Mouse (Mus musculus) spleen, adult 18-20 months (tissue): ENCODE data around the gene Bmpr2.
"Not testable (repeated sequence)": the region's sequence is repeated elsewhere in the genome, so short reads cannot be mapped to it uniquely, and the experiment has no call there.

Experiments used
- DNase-seq, 2 experiments: peaks; one replicate each; pipeline ENCODE4 v3.0.0; 2022; ENCODE audit warnings: mixed read lengths in 2 of 2

The Bmpr2 gene

DNA sequence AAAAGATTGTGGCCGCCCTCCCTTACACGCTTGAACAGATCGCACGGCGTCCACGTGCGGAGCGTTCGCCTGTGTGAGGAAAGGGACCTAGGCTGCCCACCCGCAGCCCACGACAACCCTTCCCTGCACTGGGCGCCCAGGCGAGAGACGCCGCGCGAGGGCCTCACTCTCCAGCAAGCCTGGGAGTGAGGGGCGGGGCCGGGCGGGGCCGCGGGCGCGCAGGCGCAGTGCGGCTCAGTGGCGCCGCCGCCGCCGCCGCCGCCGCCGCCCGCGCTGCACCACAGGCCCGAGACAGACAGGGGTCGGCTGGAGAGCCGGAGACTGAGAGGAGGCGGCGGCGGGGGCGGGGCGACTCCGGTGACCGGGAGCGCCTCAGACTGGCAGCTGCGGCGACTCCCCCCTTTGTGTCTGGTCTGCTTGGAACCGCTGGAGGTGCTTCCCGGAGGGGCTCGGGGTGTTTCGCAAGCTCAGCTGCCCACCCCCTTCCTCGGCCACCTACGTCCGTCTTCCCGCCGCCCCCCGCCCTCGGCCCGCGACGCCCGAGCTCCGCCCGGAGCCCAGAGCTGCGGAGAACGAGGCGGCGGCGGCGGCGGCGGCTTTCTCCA is at the start of gene Bmpr2:
Gene Bmpr2 (plus strand): TSS at position 237 of the 605 bp plus-strand sequence.
- peak; percentile 64 to 74 for DNase-seq

GRCm38 (mm10) chr1:59719900-59720299 is 43.3 kb upstream of the Bmpr2 start:
- no peak for DNase-seq

DNA sequence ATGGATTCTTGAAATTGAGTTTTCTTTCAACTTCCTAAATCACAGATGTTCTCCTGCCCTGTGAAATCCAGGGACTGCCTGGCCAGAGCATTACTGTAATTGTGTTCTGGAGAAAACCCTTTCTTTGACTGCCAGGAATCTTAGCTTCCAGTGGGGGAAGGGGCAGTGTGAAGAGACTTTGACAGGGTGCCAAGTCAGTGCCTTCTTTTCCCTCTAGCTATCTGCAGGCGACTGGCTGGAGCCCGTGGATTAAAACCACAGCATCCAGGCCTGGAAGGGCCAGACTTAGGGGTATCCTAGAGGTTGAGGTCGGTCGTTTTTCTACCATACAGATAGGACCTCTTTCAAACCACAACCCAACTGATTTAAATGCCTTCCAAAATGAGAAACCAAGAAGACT is 37.5 kb upstream of the Bmpr2 start:
- no peak for DNase-seq

DNA sequence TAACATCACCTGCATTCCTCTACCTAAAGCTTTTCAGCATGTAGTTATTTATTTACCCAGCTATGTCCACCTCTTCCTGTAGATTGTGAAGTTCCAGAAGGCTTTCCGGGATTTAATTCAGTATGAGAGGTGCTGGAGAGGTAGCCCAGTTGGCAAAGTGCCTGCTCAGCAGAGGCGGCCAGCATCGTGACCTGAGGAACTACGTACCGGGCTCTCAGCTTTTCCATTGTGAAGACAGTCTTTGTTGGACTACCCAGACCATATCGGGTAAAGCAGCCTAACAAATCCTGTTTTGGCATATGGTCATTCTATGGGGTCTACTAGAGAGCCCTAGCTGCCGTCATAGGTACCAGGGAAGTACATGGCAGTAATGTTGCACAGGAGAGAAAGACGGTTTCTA is 33.1 kb upstream of the Bmpr2 start:
- no peak for DNase-seq

DNA sequence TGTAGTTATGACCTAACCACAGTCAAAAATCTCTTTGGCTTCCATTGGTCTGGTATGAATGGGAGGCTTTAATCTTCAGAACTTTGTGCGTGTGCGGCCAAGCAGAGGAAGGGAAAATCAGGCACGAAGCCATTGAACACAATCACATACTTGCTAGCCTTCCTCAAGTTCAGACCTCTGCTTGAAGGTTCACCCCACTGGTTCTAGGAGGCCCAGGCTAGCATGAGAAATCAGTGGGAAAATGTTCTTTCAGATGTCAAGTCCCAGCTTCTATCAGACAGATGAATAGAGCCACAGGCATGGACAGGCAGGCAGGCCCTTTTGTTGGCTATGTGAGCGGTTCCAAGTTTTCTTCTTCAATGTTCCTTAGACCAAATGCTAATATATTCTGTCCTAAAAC is 32.5 kb upstream of the Bmpr2 start:
- no peak for DNase-seq

DNA sequence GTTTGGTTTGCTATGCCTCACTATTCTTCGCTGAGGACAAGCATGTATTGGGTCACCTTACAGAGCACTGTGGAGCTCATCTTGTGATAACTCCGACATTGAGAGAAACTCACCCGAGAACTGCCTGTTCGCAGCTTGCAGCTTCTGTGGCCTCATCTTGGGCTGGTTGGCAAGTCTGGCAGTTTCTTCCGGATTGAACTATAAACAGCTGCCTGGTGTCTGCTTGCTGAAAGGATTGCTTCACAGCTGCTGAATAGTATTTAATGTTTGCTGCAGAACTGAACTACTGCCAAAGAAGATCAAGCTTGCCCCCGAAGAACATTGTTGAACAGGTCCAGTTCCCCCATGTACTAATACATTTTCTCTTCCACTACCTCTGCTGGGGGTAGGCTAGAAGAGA is 29.1 kb upstream of the Bmpr2 start:
- DNase-seq = no peak

DNA sequence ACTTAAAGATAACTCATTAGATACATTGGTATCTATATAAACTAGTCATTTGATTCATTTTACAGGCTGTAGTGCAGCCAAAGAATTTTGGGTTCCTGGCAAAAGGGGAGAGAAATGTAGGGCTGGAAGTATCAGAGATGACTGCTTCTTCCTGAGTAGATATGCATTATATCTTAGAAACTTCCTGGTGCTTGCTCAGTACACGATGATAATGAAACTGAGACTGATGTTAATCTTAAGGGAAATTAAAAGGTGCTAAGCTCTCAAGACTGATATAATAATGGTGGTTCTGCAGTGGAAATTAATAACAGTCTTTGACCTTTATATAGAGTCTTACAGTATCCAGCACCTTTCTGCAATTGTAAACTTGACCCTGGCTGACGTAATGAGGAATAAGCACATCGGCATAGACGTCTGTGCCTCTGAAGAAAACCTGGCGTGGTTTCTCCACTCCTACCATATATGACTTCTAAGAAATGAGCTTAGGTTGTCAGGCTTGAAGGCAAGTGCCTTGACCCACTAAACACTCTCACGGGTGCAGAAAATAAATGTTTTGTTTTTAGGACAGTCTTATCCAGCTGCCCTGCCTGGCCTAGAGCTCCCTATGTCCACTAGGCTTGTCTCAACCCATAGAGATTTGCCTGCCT is 24.3 kb upstream of the Bmpr2 start:
- no peak for DNase-seq

DNA sequence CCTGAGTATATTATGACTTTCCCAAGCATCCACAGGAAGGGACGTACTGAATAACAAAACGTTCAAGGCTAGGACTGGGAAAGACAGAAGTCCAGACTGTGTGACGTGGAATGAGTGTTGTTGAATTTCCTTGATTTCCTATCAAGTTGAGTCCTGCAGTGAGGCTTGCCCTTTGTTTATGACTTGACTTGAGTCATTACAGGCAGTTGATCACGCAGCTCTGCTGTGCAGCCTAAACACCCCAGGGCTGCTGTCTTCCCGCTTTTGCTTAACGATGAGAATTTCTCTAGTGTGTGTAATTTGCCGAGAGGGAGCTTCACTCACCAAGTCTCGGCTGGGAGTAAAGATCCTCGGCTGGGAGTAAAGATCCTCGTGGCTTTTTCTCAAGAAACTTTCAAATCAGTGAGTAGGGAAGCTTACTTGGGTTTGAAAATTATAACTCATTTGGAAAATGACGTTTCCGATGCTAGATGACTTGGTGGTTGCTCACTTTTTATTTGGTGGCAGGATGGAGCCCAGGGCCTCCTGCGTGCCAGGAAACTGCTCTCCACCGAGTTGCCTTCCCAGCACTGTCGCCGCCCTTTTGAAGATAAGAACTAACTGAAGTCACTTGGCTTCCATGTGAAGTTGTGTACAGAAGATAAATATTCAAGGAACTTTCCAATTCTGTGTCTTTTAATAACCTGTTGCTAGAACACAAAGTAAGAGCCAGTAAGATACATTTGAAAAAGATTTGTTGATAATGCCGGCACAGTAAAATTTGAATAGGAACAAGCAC is 23.4 kb upstream of the Bmpr2 start:
- no peak for DNase-seq

GRCm38 (mm10) chr1:59749047-59749446 is 14.2 kb upstream of the Bmpr2 start:
- no peak for DNase-seq

- not testable (repeated sequence) for DNase-seq
Observed at GRCm38 (mm10) chr1:59749724-59750123, 13.5 kb upstream of the Bmpr2 start.

GRCm38 (mm10) chr1:59755298-59755697 is 7.9 kb upstream of the Bmpr2 start:
- no peak for DNase-seq

DNA sequence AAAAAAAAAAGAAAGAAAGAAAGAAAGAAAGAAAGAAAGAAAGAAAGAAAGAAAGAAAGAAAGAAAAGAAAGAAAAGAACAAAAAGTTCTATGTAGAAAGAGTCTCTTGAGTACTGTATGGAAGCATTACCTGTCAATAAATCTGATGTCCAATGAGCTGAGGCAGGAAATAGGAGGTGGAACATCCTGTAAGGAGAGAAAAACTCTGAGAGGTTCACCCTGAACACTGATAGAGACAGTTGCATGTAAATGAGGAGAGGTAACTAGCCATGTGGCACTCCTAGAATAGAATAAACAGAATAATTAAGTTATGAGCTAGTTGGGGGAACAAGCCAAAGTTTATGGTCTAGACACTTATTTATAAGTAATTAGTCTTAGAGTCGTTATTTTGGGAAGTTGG is 4.9 kb upstream of the Bmpr2 start:
- DNase-seq = no peak

GRCm38 (mm10) chr1:59762208-59762607 is 992 bp upstream of the Bmpr2 start:
- peak in 1 of 2 experiments; percentile 14 for DNase-seq

DNA sequence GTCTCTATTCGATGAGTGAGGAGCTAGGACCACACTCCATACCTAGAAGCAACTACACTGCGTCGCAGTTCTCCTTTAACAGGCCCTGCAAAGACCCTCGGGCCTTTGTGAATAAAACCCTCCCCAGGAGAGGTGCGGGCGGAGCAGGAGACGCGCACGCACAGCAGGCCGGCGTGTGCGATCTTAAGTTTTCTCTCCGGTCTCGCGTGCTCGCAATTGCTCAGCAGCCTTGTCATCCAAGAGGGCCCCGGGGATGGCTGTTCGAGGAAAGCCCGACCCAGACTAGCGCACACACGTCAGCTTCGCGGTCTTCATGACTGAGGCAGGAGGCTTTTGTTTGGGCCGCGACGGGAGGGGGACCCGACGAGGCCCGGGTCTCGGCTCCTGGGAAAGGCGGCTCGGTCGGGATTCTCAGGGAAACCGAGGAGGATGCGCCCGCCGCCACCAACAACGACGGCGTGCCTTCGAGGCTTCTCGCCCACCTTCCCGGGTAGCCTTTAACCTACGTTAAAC is 493 bp upstream of the Bmpr2 start:
- no peak for DNase-seq

GRCm38 (mm10) chr1:59763781-59764251 is 616 bp downstream of the Bmpr2 start:
- no peak for DNase-seq

DNA sequence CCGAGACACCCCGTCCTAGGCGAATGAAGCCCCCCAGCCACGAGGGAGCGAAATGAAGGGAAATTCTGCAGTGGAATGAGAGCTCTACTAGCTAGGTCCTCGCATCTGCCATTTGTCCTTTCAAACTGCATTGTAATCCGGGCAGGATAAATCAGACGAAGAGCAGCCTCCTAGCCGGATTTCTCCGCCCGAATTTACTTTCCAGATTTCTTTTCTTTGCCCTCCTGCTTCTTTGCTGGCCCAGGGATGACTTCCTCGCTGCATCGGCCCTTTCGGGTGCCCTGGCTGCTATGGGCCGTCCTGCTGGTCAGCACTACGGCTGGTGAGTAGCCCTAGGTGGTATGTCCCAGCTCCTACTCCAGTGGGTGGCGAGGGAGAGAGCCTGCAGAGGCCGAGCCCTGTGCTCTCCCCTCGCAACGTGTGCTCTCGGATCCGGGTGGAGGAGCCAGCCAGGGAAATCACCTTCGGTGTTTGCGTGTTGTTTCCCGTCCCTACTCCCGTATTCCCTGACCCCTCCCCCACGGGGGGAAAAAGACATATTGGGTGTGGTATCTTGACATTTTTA is 1.3 kb downstream of the Bmpr2 start:
- DNase-seq = peak; percentile 10 to 31

GRCm38 (mm10) chr1:59765279-59765678 is 2.1 kb downstream of the Bmpr2 start:
- DNase-seq = no peak

DNA sequence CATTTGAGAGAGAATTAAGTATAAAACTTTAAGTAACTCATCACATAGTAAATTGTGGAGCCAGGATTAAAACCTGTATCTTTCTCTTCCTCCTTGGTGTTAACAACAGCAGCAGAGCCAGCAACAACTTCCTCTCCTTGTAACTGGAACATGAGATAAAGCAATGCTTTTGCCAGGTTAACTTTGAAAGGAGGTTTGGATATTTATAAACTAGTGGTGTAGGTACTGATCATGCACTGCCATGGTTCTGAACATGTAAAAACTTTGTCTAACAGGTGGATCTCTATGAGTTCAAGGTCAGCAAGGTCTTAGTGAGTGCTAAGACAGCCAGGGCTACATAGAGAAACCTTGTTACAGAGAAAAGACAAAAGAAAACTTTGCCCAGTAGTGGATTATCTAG is 3.4 kb downstream of the Bmpr2 start:
- DNase-seq = no peak

DNA sequence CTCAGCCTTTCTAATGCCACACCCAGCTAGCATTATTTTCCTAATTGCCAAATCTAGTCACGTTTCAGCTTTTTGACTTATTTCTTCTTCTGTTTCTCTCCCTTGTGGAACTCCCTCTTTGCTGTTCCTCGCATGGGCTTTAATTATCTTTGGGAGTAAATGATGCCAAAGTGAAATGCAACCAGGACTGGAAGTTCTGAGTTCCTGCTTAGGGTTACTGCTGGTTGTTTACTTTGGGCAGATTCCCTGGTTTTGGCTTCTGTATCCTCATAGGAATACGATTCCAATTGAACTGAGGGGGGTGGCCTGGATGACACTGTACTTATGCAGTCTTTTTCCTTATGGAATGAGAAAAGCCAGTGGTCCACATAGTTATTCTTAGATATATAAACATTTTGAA is 8.7 kb downstream of the Bmpr2 start:
- DNase-seq = no peak

DNA sequence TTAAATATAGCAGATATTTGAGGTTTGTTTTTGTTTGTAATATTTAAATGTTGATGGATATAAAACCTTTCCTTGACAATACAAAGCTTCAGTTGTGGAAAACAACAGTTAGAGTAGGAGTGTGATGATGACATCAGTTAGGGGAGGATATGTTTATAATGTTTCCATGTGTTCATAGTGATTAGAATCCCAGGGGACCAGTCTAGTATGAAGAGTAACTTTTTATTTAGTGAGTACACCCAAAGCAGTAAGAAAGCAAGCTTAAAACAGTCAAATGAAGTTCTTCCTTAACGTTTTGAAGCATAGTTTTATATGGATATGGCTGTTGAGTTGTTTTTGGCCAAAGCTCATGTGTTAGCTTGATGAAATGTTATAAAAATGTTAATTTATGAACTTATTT is 17.9 kb downstream of the Bmpr2 start:
- DNase-seq = no peak

- no peak for DNase-seq
Observed at GRCm38 (mm10) chr1:59788975-59789374, 25.8 kb downstream of the Bmpr2 start.

GRCm38 (mm10) chr1:59789741-59790140 is 26.5 kb downstream of the Bmpr2 start:
- DNase-seq = no peak

GRCm38 (mm10) chr1:59795336-59795735 is 32.1 kb downstream of the Bmpr2 start:
- no peak for DNase-seq
